Mouse (Mus musculus): ENCODE measurements around the gene Clcc1. TPM values are rescaled to one million over a fixed set of nuclear protein-coding genes. Genes with fewer than 3 reads are reported as not detected.
"Not testable (repeated sequence)": the region's sequence is repeated elsewhere in the genome, so short reads cannot be mapped to it uniquely, and the experiment has no call there.

Gene Clcc1
- polyA plus RNA-seq, 1 experiment from 2014 or later: 41.8 TPM

- 76% methylated on average over 1 of the region's 1 CpGs for WGBS
- Histone ChIP-seq H3K4me2 (no peak overlapping the region), H3K36me3 (peaks cover 44% of the 10 kb centered on the region), H3K9ac (no peak overlapping the region), H3K27me3 (no peaks in the 10 kb centered on the region), H3K27ac (replicated peaks) (no peak overlapping the region), H3K4me3 (no peak overlapping the region), H3K4me1 (replicated peaks) (no peaks in the 10 kb centered on the region), H3K9me3 (no peaks in the 10 kb centered on the region)
- ATAC-seq (ENCODE audit: low read depth): no peak
Measured at GRCm38 (mm10) chr3:108660941-108661340, 7.2 kb downstream of the Clcc1 start.

DNA sequence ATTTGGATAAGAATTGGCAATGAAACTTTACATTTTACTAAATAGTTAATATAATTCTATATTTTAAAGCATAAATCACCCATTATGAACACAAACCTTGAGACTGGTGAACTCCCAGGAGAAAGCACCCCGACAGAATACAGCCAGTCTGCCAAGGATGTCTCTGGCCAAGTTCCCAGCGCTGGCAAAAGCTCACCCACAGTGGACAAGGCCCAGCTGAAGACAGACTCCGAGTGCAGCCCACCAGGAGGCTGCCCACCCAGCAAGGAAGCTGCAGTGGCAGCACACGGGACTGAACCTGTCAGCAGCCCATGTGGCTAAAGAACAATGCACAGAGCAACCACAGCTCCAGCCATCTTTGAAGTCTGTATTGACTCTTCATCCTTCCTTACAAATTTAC lies 22.9 kb downstream of the Clcc1 start:
- no peak for ATAC-seq (ENCODE audit: low read depth)
- peaks cover 86% of the 10 kb centered on the region for H3K36me3 ChIP-seq

DNA sequence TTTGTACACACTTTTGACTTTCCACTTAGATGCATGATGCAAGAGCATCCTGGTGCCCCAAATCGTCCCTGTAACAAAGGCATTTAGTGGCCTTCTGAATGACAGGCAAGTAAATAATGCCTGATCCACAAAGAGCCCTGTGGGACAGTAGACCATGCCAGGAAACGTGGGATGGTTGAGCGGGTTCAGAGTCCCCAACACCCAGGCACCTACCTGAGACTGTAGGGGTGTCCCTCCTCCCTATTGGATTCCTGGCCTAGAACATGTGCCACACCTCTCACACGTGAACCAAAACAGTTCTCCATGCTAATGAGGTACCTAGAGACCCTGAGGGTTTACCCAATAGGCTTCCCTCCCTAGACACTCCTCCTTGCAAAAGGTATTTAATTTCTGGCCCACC lies 27.3 kb downstream of the Clcc1 start:
- H3K4me1 ChIP-seq (replicated peaks): no peaks in the 10 kb centered on the region
- H3K27ac ChIP-seq (replicated peaks): no peak overlapping the region
- no peak overlapping the region for H3K9ac ChIP-seq
- no peak for ATAC-seq (ENCODE audit: low read depth)
- H3K4me2 ChIP-seq: no peak overlapping the region
- no peaks in the 10 kb centered on the region for H3K27me3 ChIP-seq
- WGBS: 77% methylated on average over 4 of the region's 4 CpGs
- H3K9me3 ChIP-seq: no peaks in the 10 kb centered on the region
- peaks cover 88% of the 10 kb centered on the region for H3K36me3 ChIP-seq
- no peak overlapping the region for H3K4me3 ChIP-seq

More for the DNA sequence above, 22.9 kb downstream of the Clcc1 start:
- no peak overlapping the region for H3K9ac ChIP-seq
- no peaks in the 10 kb centered on the region for H3K9me3 ChIP-seq
- no peak overlapping the region for H3K27ac ChIP-seq (replicated peaks)
- no peaks in the 10 kb centered on the region for H3K4me1 ChIP-seq (replicated peaks)
- no peak overlapping the region for H3K4me3 ChIP-seq
- H3K4me2 ChIP-seq: no peak overlapping the region
- no peaks in the 10 kb centered on the region for H3K27me3 ChIP-seq
- whole genome bisulfite sequencing: 79% methylated on average over 4 of the region's 4 CpGs

DNA sequence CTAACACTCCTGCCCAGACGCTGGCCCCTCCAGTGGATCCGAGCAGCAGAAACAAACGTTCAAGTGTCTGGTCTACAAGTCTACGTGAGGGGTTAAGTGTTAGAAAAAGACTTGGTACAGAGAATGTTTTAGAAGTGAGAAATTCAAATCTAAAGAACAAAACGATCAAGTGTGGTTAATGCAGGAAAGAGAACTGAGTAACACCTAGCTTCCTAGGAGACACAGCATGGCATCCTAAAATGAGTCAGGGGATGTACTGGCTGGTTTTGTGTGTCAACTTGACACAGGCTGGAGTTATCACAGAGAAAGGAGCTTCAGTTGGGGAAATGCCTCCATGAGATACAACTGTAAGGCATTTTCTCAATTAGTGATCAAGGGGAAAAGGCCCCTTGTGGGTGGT lies 29.9 kb downstream of the Clcc1 start:
- not testable (repeated sequence) for H3K27me3 ChIP-seq; H3K9me3 ChIP-seq; H3K4me1 ChIP-seq (replicated peaks); H3K27ac ChIP-seq (replicated peaks); H3K4me3 ChIP-seq; H3K4me2 ChIP-seq; ATAC-seq (ENCODE audit: low read depth); H3K9ac ChIP-seq
- 92% methylated on average over 5 of the region's 5 CpGs for WGBS
- peaks cover 81% of the 10 kb centered on the region for H3K36me3 ChIP-seq

DNA sequence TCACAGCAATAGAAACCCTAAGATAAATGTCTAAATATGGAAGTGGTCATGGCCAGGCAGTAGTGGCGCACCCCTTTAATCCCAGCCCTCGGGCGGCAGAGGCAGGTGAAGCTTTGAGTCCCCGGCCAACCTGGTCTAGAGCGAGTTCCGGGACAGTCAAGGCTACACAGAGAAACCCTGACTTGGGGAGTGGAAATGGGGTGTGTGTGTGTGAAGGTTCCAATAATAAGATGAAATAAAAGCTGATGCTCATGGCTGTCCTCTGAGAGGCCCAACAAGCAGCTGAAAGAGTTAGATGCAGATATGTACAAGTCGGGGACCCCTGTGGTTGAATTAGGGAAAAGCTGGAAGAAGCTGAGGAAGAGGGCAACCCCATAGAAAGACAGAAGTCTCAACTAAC lies 32.0 kb downstream of the Clcc1 start:
- Histone ChIP-seq H3K36me3 (peaks cover 75% of the 10 kb centered on the region), H3K4me3 (no peak overlapping the region), H3K27me3 (no peaks in the 10 kb centered on the region), H3K9me3 (no peaks in the 10 kb centered on the region), H3K4me1 (replicated peaks) (no peaks in the 10 kb centered on the region), H3K9ac (no peak overlapping the region), H3K4me2 (no peak overlapping the region), H3K27ac (replicated peaks) (no peak overlapping the region)
- WGBS: 93% methylated on average over 7 of the region's 7 CpGs
- no peak for ATAC-seq (ENCODE audit: low read depth)

DNA sequence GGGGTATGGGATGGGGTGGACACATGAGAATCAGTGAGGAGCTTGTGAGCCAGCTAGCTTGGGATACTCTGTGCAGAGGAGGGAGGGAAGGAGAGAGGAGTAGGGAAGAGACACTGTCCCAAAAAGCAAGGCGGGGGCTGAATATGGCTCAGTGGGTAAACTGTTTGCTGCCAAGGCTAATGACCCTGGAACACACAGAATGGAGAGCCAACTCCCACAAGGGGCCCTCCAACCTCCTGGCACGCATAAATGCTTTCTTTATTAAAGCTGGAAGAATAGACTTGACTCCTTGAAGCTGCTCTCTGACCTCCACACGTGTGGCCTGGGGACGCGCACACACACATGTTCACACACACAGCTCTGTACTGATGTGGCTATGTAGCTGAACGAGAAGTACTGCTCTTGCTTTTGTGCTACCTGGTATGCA lies 35.3 kb downstream of the Clcc1 start:
- Histone ChIP-seq H3K4me1 (replicated peaks) (no peaks in the 10 kb centered on the region), H3K4me2 (no peak overlapping the region), H3K36me3 (peaks cover 51% of the 10 kb centered on the region), H3K27ac (replicated peaks) (no peak overlapping the region), H3K27me3 (no peaks in the 10 kb centered on the region), H3K4me3 (no peak overlapping the region), H3K9ac (no peak overlapping the region), H3K9me3 (no peaks in the 10 kb centered on the region)
- no peak for ATAC-seq (ENCODE audit: low read depth)
- 71% methylated on average over 6 of the region's 6 CpGs for WGBS

DNA sequence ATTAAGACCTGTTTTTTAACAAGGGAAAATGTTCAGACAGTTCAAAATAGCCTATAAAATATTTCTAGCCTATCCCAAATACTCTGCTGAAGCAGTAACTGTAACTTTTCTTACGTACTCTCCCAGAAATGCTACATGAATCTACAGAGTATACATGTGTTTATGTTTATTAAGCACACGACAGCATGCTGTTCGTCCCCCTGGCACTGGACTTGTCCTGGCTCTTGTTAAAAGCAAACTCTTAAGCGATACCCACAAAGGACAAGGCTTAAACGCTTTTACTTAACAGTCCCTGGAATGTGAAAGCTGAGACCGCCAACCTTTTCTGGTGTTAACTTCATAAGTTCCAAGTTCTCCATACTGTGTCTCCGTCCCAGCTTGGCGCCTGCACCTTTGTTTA lies 35.7 kb downstream of the Clcc1 start:
- Histone ChIP-seq H3K4me2 (no peak overlapping the region), H3K27ac (replicated peaks) (no peak overlapping the region), H3K4me3 (no peak overlapping the region), H3K27me3 (no peaks in the 10 kb centered on the region), H3K4me1 (replicated peaks) (no peaks in the 10 kb centered on the region), H3K9ac (no peak overlapping the region), H3K9me3 (no peaks in the 10 kb centered on the region), H3K36me3 (peaks cover 51% of the 10 kb centered on the region)
- ATAC-seq (ENCODE audit: low read depth): no peak
- 86% methylated on average over 8 of the region's 8 CpGs for WGBS

- WGBS: 94% methylated on average over 4 of the region's 4 CpGs
- H3K27me3 ChIP-seq: no peaks in the 10 kb centered on the region
- H3K36me3 ChIP-seq: peaks cover 55% of the 10 kb centered on the region
- H3K27ac ChIP-seq (replicated peaks): no peak overlapping the region
- no peak for ATAC-seq (ENCODE audit: low read depth)
- H3K4me2 ChIP-seq: no peak overlapping the region
- H3K9me3 ChIP-seq: no peaks in the 10 kb centered on the region
- no peak overlapping the region for H3K9ac ChIP-seq
- no peak overlapping the region for H3K4me3 ChIP-seq
- no peaks in the 10 kb centered on the region for H3K4me1 ChIP-seq (replicated peaks)
Measured at GRCm38 (mm10) chr3:108689979-108690378, 36.3 kb downstream of the Clcc1 start.

DNA sequence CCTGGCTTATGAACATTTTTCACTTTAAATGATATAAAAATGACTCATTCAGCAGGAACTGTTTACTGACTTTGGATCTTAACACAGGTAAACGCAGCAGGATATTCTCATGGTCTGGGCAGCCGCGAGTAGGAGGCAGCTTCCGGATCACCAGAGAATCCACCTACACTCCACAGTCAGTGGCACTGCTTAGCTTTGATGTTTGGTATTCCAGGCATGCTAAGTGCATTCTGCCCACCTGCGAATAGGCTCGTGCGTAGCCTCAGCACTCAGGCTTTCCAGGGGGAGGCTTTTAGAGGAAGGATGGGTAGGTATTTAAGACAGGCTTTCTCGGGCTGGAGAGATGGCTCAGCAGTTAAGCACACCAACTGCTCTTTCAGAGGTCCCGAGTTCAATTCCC lies 40.6 kb downstream of the Clcc1 start:
- ATAC-seq (ENCODE audit: low read depth): no peak
- Histone ChIP-seq H3K27me3 (no peaks in the 10 kb centered on the region), H3K36me3 (peaks cover 50% of the 10 kb centered on the region), H3K4me1 (replicated peaks) (no peaks in the 10 kb centered on the region), H3K4me2 (no peak overlapping the region), H3K9me3 (no peaks in the 10 kb centered on the region), H3K4me3 (no peak overlapping the region), H3K9ac (no peak overlapping the region), H3K27ac (replicated peaks) (no peak overlapping the region)
- WGBS: 92% methylated on average over 9 of the region's 9 CpGs

GRCm38 (mm10) chr3:108698662-108699061 lies 44.9 kb downstream of the Clcc1 start:
- no peak overlapping the region for H3K9ac ChIP-seq
- no peaks in the 10 kb centered on the region for H3K4me1 ChIP-seq (replicated peaks)
- peaks cover 59% of the 10 kb centered on the region for H3K36me3 ChIP-seq
- H3K9me3 ChIP-seq: no peaks in the 10 kb centered on the region
- H3K4me3 ChIP-seq: no peak overlapping the region
- ATAC-seq (ENCODE audit: low read depth): no peak
- H3K4me2 ChIP-seq: no peak overlapping the region
- H3K27ac ChIP-seq (replicated peaks): no peak overlapping the region
- H3K27me3 ChIP-seq: no peaks in the 10 kb centered on the region
- 93% methylated on average over 8 of the region's 8 CpGs for WGBS

GRCm38 (mm10) chr3:108699786-108700185 lies 46.1 kb downstream of the Clcc1 start:
- WGBS: 90% methylated on average over 4 of the region's 4 CpGs
- H3K36me3 ChIP-seq: peaks cover 52% of the 10 kb centered on the region

GRCm38 (mm10) chr3:108701256-108701655 lies 47.5 kb downstream of the Clcc1 start:
- no peak for ATAC-seq (ENCODE audit: low read depth)
- Histone ChIP-seq H3K9ac (no peak overlapping the region), H3K4me2 (no peak overlapping the region), H3K27ac (replicated peaks) (no peak overlapping the region), H3K4me3 (no peak overlapping the region), H3K9me3 (no peaks in the 10 kb centered on the region), H3K27me3 (no peaks in the 10 kb centered on the region), H3K4me1 (replicated peaks) (no peaks in the 10 kb centered on the region), H3K36me3 (peaks cover 41% of the 10 kb centered on the region)
- 93% methylated on average over 1 of the region's 1 CpGs for WGBS

More at GRCm38 (mm10) chr3:108699786-108700185, 46.1 kb downstream of the Clcc1 start:
- Histone ChIP-seq H3K9me3 (no peaks in the 10 kb centered on the region), H3K27ac (replicated peaks) (no peak overlapping the region), H3K27me3 (no peaks in the 10 kb centered on the region), H3K4me2 (no peak overlapping the region), H3K4me1 (replicated peaks) (no peaks in the 10 kb centered on the region), H3K9ac (no peak overlapping the region), H3K4me3 (no peak overlapping the region)
- ATAC-seq (ENCODE audit: low read depth): no peak

DNA sequence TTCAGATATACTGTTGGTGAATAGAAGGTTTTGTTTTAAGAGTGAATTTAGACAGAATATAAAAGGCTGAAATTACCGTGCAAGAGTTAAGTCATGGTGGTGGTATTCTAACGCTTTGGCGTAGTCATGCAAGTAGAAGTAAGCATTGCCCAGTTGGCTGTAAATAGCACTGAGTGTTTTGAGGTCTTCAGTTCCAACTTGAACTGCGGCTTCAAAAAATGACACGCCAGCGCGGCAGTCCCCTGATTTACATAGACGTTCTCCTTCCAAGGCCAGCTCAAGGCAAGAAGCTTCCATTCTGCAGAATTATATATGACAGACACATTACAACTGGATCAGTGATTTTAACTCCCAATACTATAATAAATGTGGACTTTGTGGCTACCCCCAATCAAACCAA lies 49.1 kb downstream of the Clcc1 start:
- ATAC-seq (ENCODE audit: low read depth): no peak
- H3K36me3 ChIP-seq: peaks cover 29% of the 10 kb centered on the region
- no peak overlapping the region for H3K4me2 ChIP-seq
- H3K27ac ChIP-seq (replicated peaks): no peak overlapping the region
- no peaks in the 10 kb centered on the region for H3K4me1 ChIP-seq (replicated peaks)
- H3K9me3 ChIP-seq: no peaks in the 10 kb centered on the region
- H3K9ac ChIP-seq: no peak overlapping the region
- H3K4me3 ChIP-seq: no peak overlapping the region
- 93% methylated on average over 8 of the region's 8 CpGs for WGBS
- no peaks in the 10 kb centered on the region for H3K27me3 ChIP-seq

All from neural tube, embryonic 13.5 days (tissue).